Mouse (Mus musculus) spleen, postnatal 14 days (tissue): Measurements from ENCODE around the gene Rad21l.
"Not testable (repeated sequence)": the region's sequence is repeated elsewhere in the genome, so short reads cannot be mapped to it uniquely, and the experiment has no call there.

Experiments
- DNase-seq, 2 experiments: peaks; one replicate each; pipeline ENCODE4 v3.0.0; 2021 to 2022; ENCODE audit warnings: low spot score in 2 of 2

Gene Rad21l

GRCm38 (mm10) chr2:151628011-151628410, 40.3 kb downstream of the Rad21l start:
- no peak for DNase-seq

GRCm38 (mm10) chr2:151626296-151626695, 42.0 kb downstream of the Rad21l start:
- no peak for DNase-seq

- DNase-seq, result no peak
These were observed 44.6 kb downstream of the Rad21l start for GRCm38 (mm10) chr2:151623776-151624175.

- DNase-seq, result no peak
These were observed 51.6 kb downstream of the Rad21l start for GRCm38 (mm10) chr2:151616551-151617329.

GRCm38 (mm10) chr2:151615779-151616178, 52.6 kb downstream of the Rad21l start:
- not testable (repeated sequence) for DNase-seq

GRCm38 (mm10) chr2:151609974-151610373, 58.4 kb downstream of the Rad21l start:
- no peak for DNase-seq

- DNase-seq, result no peak
These were observed 59.9 kb downstream of the Rad21l start for GRCm38 (mm10) chr2:151608435-151608834.

GRCm38 (mm10) chr2:151605437-151605987, 62.8 kb downstream of the Rad21l start:
- DNase-seq, result no peak

GRCm38 (mm10) chr2:151603630-151604029, 64.7 kb downstream of the Rad21l start:
- DNase-seq, result no peak

- no peak for DNase-seq
These were observed 66.2 kb downstream of the Rad21l start for GRCm38 (mm10) chr2:151602106-151602505.

GRCm38 (mm10) chr2:151598068-151598467, 70.3 kb downstream of the Rad21l start:
- DNase-seq, result no peak
